Mouse (Mus musculus) testis, adult 2 months (tissue): ENCODE data around the gene Pa2g4.

ENCODE experiments used
- CTCF ChIP-seq: fragments of 200-500 bp; IDR thresholded peaks from 2 replicates; pipeline ENCODE4 v1.5.1; 2012; ENCODE audit warnings: low read depth, mild to moderate bottlenecking, inconsistent platforms, low read length, moderate library complexity; ENCODE audit not compliant: control insufficient read depth, insufficient read depth, insufficient replicate concordance
- POLR2A ChIP-seq: fragments of 200-500 bp; IDR thresholded peaks from 2 replicates; pipeline ENCODE4 v1.6.1; 2012; ENCODE audit warnings: low read depth, mild to moderate bottlenecking, inconsistent platforms, low read length, moderate library complexity; ENCODE audit not compliant: control insufficient read depth

DNA sequence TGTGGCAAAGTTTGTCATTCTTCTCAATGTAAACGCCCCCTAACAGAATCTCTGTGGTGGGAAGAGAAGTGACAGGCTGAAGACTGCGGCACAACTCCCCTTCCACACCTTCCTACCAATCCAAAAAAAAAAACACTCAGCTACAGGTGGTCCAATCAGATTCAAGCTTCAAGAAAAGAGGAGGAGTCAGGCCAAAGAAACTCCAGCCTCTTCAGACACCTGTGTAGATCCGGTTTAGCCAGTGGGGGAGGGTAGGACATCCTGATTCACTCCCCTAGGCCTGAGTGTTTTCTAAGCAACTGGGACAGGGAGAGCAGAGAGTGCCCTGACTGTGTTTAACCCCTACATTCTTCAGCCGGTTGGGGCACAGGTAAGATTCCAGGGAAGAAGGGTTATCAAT is 18.6 kb upstream of the Pa2g4 start:
- TF ChIP-seq CTCF, result no peak
- TF ChIP-seq POLR2A, result no peak
